Mouse (Mus musculus): Measurements from ENCODE around the gene Rasl11b. TPM values are rescaled to one million over a fixed set of nuclear protein-coding genes. Genes with fewer than 3 reads are reported as not detected.

Rasl11b gene
- total and polyA plus RNA-seq, 2 experiments from 2014 or later: 2.6 to 10.6 TPM

GRCm38 (mm10) chr5:74208438-74208837 is 13.4 kb downstream of the Rasl11b start:
- no peak overlapping the region for H3K27ac ChIP-seq (ENCODE audit: low read depth, low read length)
- no peak for TF ChIP-seq CTCF (IDR thresholded peaks at IDR 0.05)
- H3K4me3 ChIP-seq (ENCODE audit: low read depth, low read length): no peak overlapping the region
- H3K27me3 ChIP-seq (ENCODE audit: insufficient read depth, low read length): no peaks in the 10 kb centered on the region
- no peak for DNase-seq (ENCODE audit: low spot score)
- no peaks in the 10 kb centered on the region for H3K36me3 ChIP-seq (ENCODE audit: insufficient read depth, low read length)
- no peak for ATAC-seq (ENCODE audit: low FRiP score)
- no peaks in the 10 kb centered on the region for H3K9me3 ChIP-seq (ENCODE audit: low read length)
- 73% methylated on average over 7 of the region's 7 CpGs for WGBS
- no peak overlapping the region for H3K4me2 ChIP-seq (ENCODE audit: low read depth, low read length, poor library complexity, severe bottlenecking)
- H3K9ac ChIP-seq (replicated peaks; ENCODE audit: low read length, poor library complexity, severe bottlenecking): no peak overlapping the region
- H3K4me1 ChIP-seq (ENCODE audit: insufficient read depth, low read length): no peaks in the 10 kb centered on the region

GRCm38 (mm10) chr5:74209640-74210039 is 14.6 kb downstream of the Rasl11b start:
- no peak for ATAC-seq (ENCODE audit: low FRiP score)
- H3K4me3 ChIP-seq (ENCODE audit: low read depth, low read length): no peak overlapping the region
- H3K4me1 ChIP-seq (ENCODE audit: insufficient read depth, low read length): no peaks in the 10 kb centered on the region
- no peak overlapping the region for H3K9ac ChIP-seq (replicated peaks; ENCODE audit: low read length, poor library complexity, severe bottlenecking)
- H3K9me3 ChIP-seq (ENCODE audit: low read length): no peaks in the 10 kb centered on the region
- no peak for DNase-seq (ENCODE audit: low spot score)
- no peak for TF ChIP-seq CTCF (IDR thresholded peaks at IDR 0.05)
- H3K4me2 ChIP-seq (ENCODE audit: low read depth, low read length, poor library complexity, severe bottlenecking): no peak overlapping the region
- no peaks in the 10 kb centered on the region for H3K36me3 ChIP-seq (ENCODE audit: insufficient read depth, low read length)
- H3K27ac ChIP-seq (ENCODE audit: low read depth, low read length): no peak overlapping the region
- WGBS: 94% methylated on average over 4 of the region's 4 CpGs
- H3K27me3 ChIP-seq (ENCODE audit: insufficient read depth, low read length): no peaks in the 10 kb centered on the region

- 78% methylated on average over 11 of the region's 11 CpGs for WGBS
- no peak for DNase-seq (ENCODE audit: low spot score)
- H3K27me3 ChIP-seq (ENCODE audit: insufficient read depth, low read length): no peaks in the 10 kb centered on the region
- H3K9me3 ChIP-seq (ENCODE audit: low read length): no peaks in the 10 kb centered on the region
- no peak for ATAC-seq (ENCODE audit: low FRiP score)
- no peaks in the 10 kb centered on the region for H3K36me3 ChIP-seq (ENCODE audit: insufficient read depth, low read length)
- H3K4me2 ChIP-seq (ENCODE audit: low read depth, low read length, poor library complexity, severe bottlenecking): no peak overlapping the region
- H3K9ac ChIP-seq (replicated peaks; ENCODE audit: low read length, poor library complexity, severe bottlenecking): no peak overlapping the region
- H3K4me3 ChIP-seq (ENCODE audit: low read depth, low read length): no peak overlapping the region
- no peaks in the 10 kb centered on the region for H3K4me1 ChIP-seq (ENCODE audit: insufficient read depth, low read length)
- H3K27ac ChIP-seq (ENCODE audit: low read depth, low read length): no peak overlapping the region
- TF ChIP-seq CTCF (IDR thresholded peaks at IDR 0.05): no peak
Observed at GRCm38 (mm10) chr5:74211346-74211745, 16.3 kb downstream of the Rasl11b start.

GRCm38 (mm10) chr5:74214501-74215110 is 19.5 kb downstream of the Rasl11b start:
- 7% methylated on average over 7 of the region's 7 CpGs for WGBS
- Histone ChIP-seq H3K27ac (ENCODE audit: low read depth, low read length) (no peak overlapping the region), H3K36me3 (ENCODE audit: insufficient read depth, low read length) (no peaks in the 10 kb centered on the region), H3K4me1 (ENCODE audit: insufficient read depth, low read length) (no peaks in the 10 kb centered on the region), H3K4me3 (ENCODE audit: low read depth, low read length) (no peak overlapping the region), H3K4me2 (ENCODE audit: low read depth, low read length, poor library complexity, severe bottlenecking) (no peak overlapping the region), H3K27me3 (ENCODE audit: insufficient read depth, low read length) (no peaks in the 10 kb centered on the region), H3K9me3 (ENCODE audit: low read length) (no peaks in the 10 kb centered on the region), H3K9ac (replicated peaks; ENCODE audit: low read length, poor library complexity, severe bottlenecking) (no peak overlapping the region)
- ATAC-seq (ENCODE audit: low FRiP score) (no peak), DNase-seq (ENCODE audit: low spot score) (peak; percentile 34)
- TF ChIP-seq CTCF (IDR thresholded peaks at IDR 0.05): no peak

GRCm38 (mm10) chr5:74215125-74215524 is 20.0 kb downstream of the Rasl11b start:
- Histone ChIP-seq H3K36me3 (ENCODE audit: insufficient read depth, low read length) (no peaks in the 10 kb centered on the region), H3K9me3 (ENCODE audit: low read length) (no peaks in the 10 kb centered on the region), H3K4me2 (ENCODE audit: low read depth, low read length, poor library complexity, severe bottlenecking) (no peak overlapping the region), H3K4me1 (ENCODE audit: insufficient read depth, low read length) (no peaks in the 10 kb centered on the region), H3K9ac (replicated peaks; ENCODE audit: low read length, poor library complexity, severe bottlenecking) (no peak overlapping the region), H3K27me3 (ENCODE audit: insufficient read depth, low read length) (no peaks in the 10 kb centered on the region), H3K27ac (ENCODE audit: low read depth, low read length) (no peak overlapping the region), H3K4me3 (ENCODE audit: low read depth, low read length) (no peak overlapping the region)
- TF ChIP-seq CTCF (IDR thresholded peaks at IDR 0.05): no peak
- 12% methylated on average over 4 of the region's 4 CpGs for WGBS
- DNase-seq (ENCODE audit: low spot score): no peak
- ATAC-seq (ENCODE audit: low FRiP score): no peak

- H3K27ac ChIP-seq (ENCODE audit: low read depth, low read length): no peak overlapping the region
- no peak for TF ChIP-seq CTCF (IDR thresholded peaks at IDR 0.05)
- H3K9ac ChIP-seq (replicated peaks; ENCODE audit: low read length, poor library complexity, severe bottlenecking): no peak overlapping the region
- no peaks in the 10 kb centered on the region for H3K9me3 ChIP-seq (ENCODE audit: low read length)
- no peak for ATAC-seq (ENCODE audit: low FRiP score)
- H3K27me3 ChIP-seq (ENCODE audit: insufficient read depth, low read length): no peaks in the 10 kb centered on the region
- no peaks in the 10 kb centered on the region for H3K36me3 ChIP-seq (ENCODE audit: insufficient read depth, low read length)
- WGBS: 25% methylated on average over 4 of the region's 4 CpGs
- no peak overlapping the region for H3K4me2 ChIP-seq (ENCODE audit: low read depth, low read length, poor library complexity, severe bottlenecking)
- no peaks in the 10 kb centered on the region for H3K4me1 ChIP-seq (ENCODE audit: insufficient read depth, low read length)
- no peak overlapping the region for H3K4me3 ChIP-seq (ENCODE audit: low read depth, low read length)
- DNase-seq (ENCODE audit: low spot score): peak; percentile 27
Observed at GRCm38 (mm10) chr5:74218524-74218923, 23.4 kb downstream of the Rasl11b start.

Measured in midbrain, postnatal 0 days (tissue).